Mouse (Mus musculus): ENCODE data around the gene Tm9sf2.

The Tm9sf2 gene

DNA sequence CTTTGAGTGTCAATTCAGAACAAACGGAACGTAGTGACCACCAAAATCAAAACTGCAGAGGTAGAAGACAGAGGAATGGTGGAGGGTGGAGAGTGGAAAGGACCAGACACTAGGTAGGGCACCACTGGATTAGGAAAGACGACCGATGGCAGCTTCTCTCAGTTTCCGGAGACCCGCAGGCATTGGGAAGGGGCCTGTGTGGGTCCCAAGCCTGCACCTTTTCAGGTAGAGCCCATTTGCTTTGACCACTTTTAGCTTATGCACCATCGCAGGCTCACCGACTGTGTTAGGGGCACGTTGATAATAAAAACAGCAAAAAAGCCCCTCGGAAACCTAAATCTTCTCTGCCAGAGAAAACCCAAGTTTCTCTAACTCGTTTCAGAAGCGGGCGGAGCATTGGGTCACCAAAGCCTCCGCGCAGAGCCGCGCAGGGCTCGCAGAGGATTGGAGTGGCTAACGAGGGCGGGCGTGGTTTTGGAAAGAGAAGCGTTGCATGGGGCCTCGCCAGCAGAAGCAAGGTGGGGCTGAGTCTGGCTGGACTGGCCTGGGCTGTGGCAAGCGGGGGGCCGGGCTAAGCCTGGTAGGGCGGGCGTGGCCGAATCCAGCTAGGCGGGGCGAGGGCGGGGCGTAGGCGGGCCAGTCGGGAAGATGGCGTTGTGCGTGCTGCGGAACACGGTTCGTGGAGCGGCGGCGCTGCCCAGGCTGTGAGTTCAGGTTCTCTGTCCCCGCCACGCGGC lies 74.4 kb downstream of the Tm9sf2 start, which contains the start of gene Clybl:
Gene Clybl (plus strand): TSS at position 627 of the 737 bp plus-strand sequence.
- peak; percentile 95 for DNase-seq

- no peak for DNase-seq
Measured at GRCm38 (mm10) chr14:122181815-122182157, 74.9 kb downstream of the Tm9sf2 start.

- DNase-seq: no peak
Measured at GRCm38 (mm10) chr14:122182220-122182619, 75.4 kb downstream of the Tm9sf2 start.

- DNase-seq: no peak
Measured at GRCm38 (mm10) chr14:122183974-122184373, 77.1 kb downstream of the Tm9sf2 start.

DNA sequence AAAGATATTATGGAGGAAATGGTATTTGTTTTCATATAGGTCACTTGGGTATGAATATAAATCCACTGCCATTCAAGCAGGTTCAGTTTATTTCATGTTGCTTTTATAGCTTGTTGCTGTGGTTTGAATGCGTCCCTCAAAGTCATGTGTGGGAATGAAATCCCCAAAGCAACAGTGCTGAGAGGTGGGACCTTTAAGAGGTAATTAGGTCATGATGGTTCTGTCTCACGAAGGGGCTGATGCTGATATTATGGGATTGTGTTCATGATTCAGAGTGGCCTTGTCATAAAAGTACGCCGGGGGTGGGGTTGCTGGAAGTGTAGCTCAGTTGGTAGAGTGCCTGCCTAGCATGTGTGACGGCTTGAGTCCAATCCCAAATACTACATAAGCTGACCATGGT lies 81.4 kb downstream of the Tm9sf2 start:
- no peak for DNase-seq

DNA sequence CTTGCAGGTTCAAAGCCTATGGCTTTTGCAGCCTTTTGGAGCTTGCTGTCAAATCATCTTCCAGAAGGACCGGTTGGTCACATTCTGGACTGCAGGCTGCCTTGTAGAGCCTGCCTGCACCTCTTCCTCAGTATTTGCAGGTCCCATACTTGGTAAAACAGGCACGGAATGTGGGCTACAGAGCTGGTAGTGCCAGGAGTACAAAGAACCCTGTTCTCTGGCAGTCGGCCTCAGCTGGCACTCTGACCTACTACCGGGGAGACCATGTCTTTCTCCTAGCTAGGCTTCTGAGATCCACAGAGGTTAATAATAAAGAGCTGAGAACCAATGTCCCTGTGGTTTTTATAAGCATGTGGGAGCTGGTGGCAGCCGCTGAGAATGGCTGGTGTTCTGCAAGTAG lies 83.1 kb downstream of the Tm9sf2 start:
- no peak for DNase-seq

DNA sequence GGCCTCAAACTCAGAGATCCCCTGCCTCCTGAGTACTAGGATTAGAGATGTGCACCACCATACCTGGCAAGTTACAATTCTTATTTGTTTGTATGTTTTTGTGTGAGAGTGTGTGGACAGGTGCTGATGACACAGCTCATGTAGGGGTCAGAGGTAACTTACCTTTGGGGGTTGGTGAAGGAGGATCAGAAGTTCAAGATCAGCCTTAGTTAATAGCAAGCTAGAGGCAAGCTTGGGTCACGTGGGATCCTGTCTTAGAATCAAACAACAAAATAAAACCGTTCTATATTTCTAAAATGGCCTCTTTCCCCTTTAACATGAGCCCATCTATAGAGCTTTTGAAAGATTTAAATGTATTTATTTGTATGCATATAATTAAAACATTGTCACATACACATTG lies 83.7 kb downstream of the Tm9sf2 start:
- no peak for DNase-seq

DNA sequence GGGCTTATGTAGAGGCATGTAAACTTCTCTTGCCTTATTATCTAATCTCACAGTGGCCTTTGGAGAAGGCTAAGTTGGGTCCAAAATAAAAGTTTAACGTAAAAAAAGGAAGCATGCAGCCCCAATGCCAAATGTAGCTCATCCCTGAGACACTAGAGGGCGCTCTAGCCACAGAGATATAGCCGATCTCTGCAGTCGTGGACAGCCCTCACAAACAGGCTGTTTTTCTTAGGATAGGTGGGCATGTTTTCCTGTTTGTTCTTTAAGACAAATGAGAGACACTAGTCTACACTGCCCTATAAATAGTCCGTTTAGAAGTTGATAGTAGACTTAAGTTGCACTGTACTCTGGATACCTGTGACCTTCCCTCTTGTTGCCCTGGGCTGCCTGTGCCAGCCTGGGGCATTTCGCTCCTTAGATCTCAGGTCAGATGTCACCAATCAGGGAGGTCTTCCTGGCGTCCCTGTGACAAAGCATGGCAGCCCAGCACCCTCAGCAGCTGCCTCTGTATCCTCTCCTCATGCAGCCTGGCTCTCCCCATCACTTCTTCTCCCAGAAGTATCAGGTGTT lies 84.2 kb downstream of the Tm9sf2 start:
- DNase-seq: peak; percentile 59

GRCm38 (mm10) chr14:122194630-122195029 lies 87.8 kb downstream of the Tm9sf2 start:
- no peak for DNase-seq

DNA sequence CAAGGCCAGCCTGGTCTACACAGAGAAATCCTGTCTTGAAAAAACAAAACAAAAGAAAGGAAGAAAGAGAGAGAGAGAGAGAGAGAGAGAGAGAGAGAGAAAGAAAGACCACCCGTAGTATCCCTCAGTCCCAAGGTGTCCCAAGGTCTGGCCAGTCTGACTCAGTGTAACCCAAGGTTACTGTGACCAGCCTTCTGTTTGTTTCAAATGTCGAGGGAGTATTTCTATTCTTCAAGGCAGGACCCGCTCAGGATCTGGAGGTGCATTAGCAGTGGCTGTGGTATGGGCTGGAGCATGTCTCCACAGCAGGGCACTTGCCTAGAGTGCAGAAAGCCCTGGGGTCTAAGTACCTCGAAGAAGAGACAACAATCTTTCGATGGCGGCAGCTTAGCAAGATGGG lies 90.0 kb downstream of the Tm9sf2 start:
- no peak for DNase-seq

DNA sequence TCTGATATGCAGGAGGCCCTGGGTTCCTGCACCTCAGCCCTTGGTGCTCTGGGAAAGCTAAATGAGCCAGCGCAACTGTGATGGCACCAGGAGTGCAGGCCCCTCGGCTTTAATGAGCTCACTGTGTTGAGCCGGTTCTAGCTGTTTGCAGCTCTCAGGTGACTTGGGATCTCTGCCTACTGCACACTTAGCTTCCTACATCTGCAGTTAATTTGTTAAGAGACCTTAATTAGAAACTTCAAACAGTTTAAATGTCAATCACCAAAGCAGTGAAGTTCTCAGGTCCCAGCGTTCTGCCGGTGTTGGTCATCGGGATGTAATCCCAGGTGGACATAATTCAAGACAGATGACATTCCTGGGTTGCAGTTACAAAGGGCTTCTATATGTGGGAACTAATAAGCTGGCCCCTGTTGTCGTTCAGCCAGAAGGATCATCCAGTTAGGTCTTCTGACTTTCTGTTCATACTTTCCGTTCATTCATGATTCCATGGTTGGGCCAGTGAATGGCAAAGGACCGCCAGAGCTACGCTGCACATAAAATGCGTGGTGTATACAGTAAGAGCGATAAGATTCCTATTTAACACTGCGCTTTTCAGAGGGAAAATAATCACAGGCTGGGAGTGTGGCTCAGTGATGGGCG lies 93.5 kb downstream of the Tm9sf2 start:
- no peak for DNase-seq

- DNase-seq: no peak
Measured at GRCm38 (mm10) chr14:122209177-122209576, 102.3 kb downstream of the Tm9sf2 start.

Measured in cerebellum, adult 11-12 months (tissue).